Mouse (Mus musculus) liver, adult (tissue): ENCODE data around the gene Ldlrap1.
A peak's percentile ranks its signal among the peaks of the same experiment; 100 is the strongest.

ENCODE experiments used
- GATA4 ChIP-seq: IDR thresholded peaks from 2 replicates; pipeline ENCODE4 v1.6.1; 2014; ENCODE audit warnings: mild to moderate bottlenecking, low read length; ENCODE audit not compliant: insufficient replicate concordance

Ldlrap1 gene

DNA sequence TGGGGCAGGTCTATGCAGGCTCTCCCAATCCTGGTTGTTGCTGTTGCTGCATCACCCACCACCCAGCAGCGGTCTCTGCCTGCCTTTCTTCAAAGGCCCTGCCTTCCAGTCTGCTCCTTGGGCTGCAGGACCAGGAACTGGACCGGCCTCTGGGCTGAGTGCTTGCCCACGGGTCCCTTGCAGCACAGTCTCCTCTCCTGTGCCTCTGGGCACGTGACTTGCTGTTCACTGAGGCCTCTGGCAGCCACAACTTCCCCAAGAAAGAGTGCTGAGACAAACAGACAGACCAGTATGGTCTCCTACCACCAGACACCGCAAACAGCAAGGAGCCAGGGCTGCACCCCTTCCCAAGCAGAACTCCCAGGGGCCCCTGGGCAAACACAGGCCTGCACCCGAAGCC is 5.5 kb downstream of the Ldlrap1 start:
- TF ChIP-seq GATA4 = no peak

DNA sequence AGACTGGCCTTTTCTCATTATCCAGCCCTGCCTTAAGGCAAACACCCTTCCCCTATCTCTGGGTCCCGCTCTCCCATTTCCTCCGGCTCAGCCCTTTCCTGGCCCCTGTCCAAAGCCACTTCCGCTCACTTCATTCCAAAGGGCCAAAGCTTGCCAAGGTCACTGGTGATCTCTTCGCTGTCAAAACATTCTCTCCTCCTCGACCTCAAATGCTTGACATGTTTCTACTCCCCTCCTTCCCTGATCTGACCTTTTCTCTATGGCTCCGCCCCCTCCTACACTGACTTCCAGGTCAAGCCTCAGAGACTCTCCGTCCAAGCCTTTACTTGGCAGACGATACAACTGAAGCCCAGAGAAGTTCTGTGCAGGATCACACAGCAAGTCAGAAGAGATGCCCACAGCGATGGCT is 7.0 kb downstream of the Ldlrap1 start:
- TF ChIP-seq GATA4 = peak; percentile 94; the same call in 1 of the 2 replicates

GRCm38 (mm10) chr4:134760281-134760680 is 7.5 kb downstream of the Ldlrap1 start:
- no peak for TF ChIP-seq GATA4

- no peak for TF ChIP-seq GATA4
Observed at GRCm38 (mm10) chr4:134759564-134759963, 8.3 kb downstream of the Ldlrap1 start.

DNA sequence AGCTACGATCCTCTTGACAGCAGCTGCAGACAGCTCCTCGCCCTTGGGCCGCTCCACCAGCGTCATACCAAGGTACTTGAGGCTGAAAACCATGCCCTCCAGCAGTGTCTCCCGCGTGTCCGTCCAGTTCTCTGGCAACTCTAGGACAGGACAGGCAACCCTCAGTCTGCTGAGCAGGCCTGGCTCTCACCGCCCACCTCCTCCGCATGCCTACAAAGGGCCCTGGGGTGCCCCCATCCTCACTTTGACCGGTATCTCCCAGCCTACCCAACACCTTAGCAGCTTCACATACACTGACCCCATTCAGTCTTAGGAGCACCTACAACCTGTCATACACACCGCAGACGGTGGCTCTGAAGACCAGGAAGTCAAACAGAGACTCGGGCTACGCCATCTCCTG is 8.9 kb downstream of the Ldlrap1 start:
- TF ChIP-seq GATA4 = no peak

- TF ChIP-seq GATA4 = no peak
Observed at GRCm38 (mm10) chr4:134758367-134758766, 9.5 kb downstream of the Ldlrap1 start.

DNA sequence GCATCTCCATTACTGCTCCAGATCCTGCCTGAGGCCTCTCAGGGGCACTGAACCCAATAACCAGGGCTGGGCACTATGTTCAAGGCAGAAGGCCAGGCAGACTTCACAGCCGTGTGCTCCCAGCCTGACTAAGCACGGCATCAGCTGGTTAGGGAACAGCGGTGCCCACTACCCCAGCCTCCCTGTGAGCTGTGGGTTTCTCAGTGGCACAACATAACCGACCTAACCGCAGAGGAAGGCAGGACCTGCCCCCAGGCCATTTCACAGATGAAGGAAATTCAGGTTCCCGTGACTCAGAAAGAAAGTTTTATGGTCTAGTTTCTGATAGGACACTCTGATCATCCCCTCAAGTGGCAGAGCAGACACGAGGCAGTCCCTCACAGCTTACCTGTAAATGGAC is 10.9 kb downstream of the Ldlrap1 start:
- no peak for TF ChIP-seq GATA4

DNA sequence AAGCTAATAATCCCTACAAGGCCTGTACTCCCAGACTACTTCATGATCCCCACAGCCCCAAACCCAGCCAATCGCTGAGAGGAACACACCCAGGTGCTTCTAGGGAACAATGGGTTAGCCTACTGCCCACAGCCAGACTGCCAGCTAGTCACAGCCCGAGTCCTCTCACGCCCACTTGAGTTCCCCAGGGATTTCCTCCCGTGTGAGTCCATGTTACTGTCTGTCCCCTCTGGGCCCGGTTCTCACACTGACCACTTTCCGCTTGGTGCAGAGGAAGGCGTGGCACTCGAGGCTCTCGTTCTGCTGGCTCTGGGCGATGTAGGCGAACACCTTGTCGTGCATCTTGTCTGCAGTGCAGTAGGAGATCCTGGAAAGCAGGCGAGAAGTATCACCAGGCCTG is 12.9 kb downstream of the Ldlrap1 start:
- TF ChIP-seq GATA4 = no peak

DNA sequence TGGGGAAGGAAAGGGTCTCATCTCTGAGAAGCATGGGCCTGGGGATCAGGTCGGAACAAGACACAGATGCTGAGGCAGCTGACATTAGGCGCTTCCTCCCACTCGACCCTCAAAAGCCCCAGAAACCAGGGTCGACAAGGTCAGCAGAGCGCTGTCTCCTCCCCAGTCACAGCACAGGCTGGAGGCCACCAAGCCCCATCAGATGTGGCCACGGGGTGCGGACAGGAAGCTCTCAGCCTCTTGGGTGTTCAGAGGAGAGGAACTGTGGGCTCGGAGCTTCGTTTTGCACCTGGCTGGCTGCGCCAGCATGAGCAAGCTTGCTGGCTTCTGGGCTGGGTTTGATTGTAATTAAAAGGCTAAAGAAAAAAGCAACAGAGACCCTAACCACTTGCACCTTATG is 13.5 kb downstream of the Ldlrap1 start:
- no peak for TF ChIP-seq GATA4

GRCm38 (mm10) chr4:134753516-134754261 is 14.1 kb downstream of the Ldlrap1 start:
- no peak for TF ChIP-seq GATA4

DNA sequence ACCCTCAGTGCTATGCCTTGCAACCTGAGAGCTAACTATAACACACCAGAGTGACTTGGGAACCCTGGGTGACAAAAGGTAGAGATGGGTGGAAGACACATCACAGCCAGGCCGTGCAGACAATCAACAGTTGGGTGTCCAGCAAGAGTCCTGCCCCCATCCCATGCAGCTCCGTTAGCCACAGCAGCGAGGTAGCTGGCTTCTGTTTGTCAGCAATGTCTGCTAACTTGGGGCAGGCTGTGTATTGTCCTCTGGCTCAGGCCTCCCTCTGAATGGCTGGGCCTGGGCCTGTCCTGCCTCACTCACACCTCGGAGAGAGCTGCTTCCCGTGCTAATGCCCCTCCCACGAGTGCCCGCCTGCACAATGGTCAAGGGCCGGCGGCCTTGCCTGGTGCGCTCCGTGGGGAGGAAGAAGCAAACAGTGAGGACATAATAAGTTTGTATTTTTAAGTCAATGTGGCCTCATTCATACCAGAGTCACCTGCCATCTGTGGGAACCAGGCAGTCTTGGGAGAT is 14.9 kb downstream of the Ldlrap1 start:
- no peak for TF ChIP-seq GATA4

GRCm38 (mm10) chr4:134751682-134752380 is 16.0 kb downstream of the Ldlrap1 start:
- TF ChIP-seq GATA4 = no peak

- TF ChIP-seq GATA4 = no peak
Observed at GRCm38 (mm10) chr4:134750825-134751224, 17.0 kb downstream of the Ldlrap1 start.

GRCm38 (mm10) chr4:134750263-134750662 is 17.6 kb downstream of the Ldlrap1 start:
- no peak for TF ChIP-seq GATA4

DNA sequence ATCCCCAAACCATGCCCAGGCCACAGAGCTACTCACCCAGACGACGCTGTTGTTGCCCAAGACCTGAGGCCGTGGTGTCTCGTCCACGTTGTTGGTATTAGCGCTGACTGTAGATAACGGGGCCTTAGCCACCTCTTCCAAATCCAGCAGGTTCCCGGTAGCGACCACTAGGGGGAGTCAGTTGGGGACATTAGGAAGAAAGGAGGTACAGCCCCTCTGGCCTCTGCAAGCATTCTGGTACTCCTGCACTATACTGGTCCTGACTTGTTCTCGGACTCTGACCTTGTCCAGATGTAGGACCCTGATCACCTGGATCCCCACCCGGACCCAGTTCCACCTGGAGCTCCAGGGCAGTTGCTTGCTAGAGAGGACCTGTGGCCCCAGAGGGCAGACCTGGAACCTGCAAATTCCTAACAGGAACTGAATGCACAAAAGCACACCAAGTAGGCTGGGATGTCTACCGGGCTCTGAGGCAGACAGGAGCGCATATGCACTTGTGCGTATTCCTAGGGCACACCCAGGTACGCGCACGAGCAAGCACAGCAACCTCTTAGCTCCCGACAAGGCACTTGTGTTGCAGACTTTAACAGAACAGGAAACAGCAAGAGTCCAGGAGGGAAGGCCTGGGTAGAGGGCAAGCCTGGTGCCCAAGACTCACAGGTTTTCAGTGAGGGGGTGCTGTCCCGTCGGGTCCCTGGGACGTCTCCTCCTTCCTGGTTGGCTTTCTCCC is 18.4 kb downstream of the Ldlrap1 start:
- no peak for TF ChIP-seq GATA4

DNA sequence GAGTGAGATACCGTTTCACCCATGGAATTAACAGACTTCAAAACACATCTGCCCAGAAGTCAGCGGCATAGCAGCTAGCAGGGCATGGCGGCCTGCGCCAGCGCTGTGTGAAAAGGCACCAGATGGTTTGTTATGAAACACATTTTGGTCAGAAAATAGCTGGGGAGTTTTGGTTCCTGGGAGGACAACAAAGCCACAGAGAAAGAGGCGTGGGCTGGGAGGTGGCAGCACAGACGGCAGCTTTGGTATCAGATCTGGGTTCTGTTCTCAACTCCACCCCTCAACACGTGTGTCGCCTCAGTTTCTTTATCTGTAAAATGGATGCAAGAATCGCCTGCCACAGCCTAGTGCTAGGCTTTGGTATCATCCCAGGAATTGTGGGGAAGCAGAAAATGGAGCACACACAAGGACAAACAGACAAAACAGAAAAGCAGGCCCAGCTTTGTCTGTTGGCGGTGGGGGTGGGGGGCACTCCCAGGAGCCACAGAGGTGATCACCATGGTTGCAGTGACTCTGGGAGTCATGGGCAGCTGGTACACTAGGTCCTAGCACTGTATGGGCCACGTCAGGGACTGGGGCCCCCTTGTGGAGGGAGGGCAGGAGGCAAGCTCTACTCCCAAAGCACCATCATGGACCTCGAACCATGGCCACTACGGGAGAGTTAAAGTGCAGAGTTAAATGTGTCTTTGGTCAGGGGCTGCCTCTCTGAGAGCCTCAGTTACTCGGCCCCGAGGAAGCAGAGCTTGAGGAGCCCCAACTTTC is 21.7 kb downstream of the Ldlrap1 start:
- no peak for TF ChIP-seq GATA4
